Mouse (Mus musculus) lung, postnatal 0 days (tissue): Measurements from ENCODE around the gene Pfdn5.

ENCODE experiments used
- CTCF ChIP-seq: IDR thresholded peaks from 2 replicates; pipeline ENCODE4 v1.5.1; 2016; ENCODE audit warnings: antibody characterized with exemption, mild to moderate bottlenecking
- EP300 ChIP-seq: IDR thresholded peaks from 2 replicates; pipeline ENCODE4 v1.6.1; 2016; ENCODE audit warnings: antibody characterized with exemption, mild to moderate bottlenecking, control low read depth

- TF ChIP-seq EP300 = no peak
- no peak for TF ChIP-seq CTCF
These were observed 11.0 kb downstream of the Pfdn5 start for GRCm38 (mm10) chr15:102336946-102337345.
